Mouse (Mus musculus): ENCODE data around the gene Ubald1. TPM values are rescaled to one million over a fixed set of nuclear protein-coding genes. Genes with fewer than 3 reads are reported as not detected.

The Ubald1 gene
- polyA plus RNA-seq, 1 experiment, result 31.1 TPM

GRCm38 (mm10) chr16:4879101-4879707 lies 911 bp downstream of the Ubald1 start:
- H3K4me1 ChIP-seq (ENCODE audit: control insufficient read depth, insufficient read depth, low read length), result peaks cover 1% of the 10 kb centered on the region
- H3K27me3 ChIP-seq (ENCODE audit: control insufficient read depth, insufficient read depth, low read length, poor library complexity, severe bottlenecking), result no peaks in the 10 kb centered on the region
- no peaks in the 10 kb centered on the region; the same call in 1 of the 2 replicates for H3K36me3 ChIP-seq (ENCODE audit: control insufficient read depth, insufficient read depth, low read length, poor library complexity, severe bottlenecking)
- no peaks in the 10 kb centered on the region for H3K9me3 ChIP-seq (replicated peaks; ENCODE audit: control insufficient read depth, insufficient read depth, low read length, poor library complexity, severe bottlenecking)
- peak overlapping the region; percentile 71; the same call in 1 of the 2 replicates for H3K27ac ChIP-seq (ENCODE audit: insufficient read depth, low read length)
- TF ChIP-seq CTCF (IDR thresholded peaks at IDR 0.05; ENCODE audit: low read depth, low read length) (no peak), EP300 (IDR thresholded peaks at IDR 0.05; ENCODE audit: insufficient read depth, low read depth, low read length) (no peak)
- H3K9ac ChIP-seq (ENCODE audit: low read depth, poor library complexity, severe bottlenecking), result peak overlapping the region; percentile 80
- H3K4me3 ChIP-seq (ENCODE audit: low read depth, low read length), result peak overlapping the region; percentile 74

- Histone ChIP-seq H3K36me3 (ENCODE audit: control insufficient read depth, insufficient read depth, low read length, poor library complexity, severe bottlenecking) (no peaks in the 10 kb centered on the region; the same call in 1 of the 2 replicates), H3K27me3 (ENCODE audit: control insufficient read depth, insufficient read depth, low read length, poor library complexity, severe bottlenecking) (no peaks in the 10 kb centered on the region), H3K9me3 (replicated peaks; ENCODE audit: control insufficient read depth, insufficient read depth, low read length, poor library complexity, severe bottlenecking) (no peaks in the 10 kb centered on the region), H3K4me1 (ENCODE audit: control insufficient read depth, insufficient read depth, low read length) (peaks cover 1% of the 10 kb centered on the region), H3K4me3 (ENCODE audit: low read depth, low read length) (peak overlapping the region; percentile 74), H3K9ac (ENCODE audit: low read depth, poor library complexity, severe bottlenecking) (peak overlapping the region; percentile 80), H3K27ac (ENCODE audit: insufficient read depth, low read length) (peak overlapping the region; percentile 10; the same call in 1 of the 2 replicates)
- no peak for TF ChIP-seq POLR2A (IDR thresholded peaks at IDR 0.05; ENCODE audit: insufficient read depth, low read length)
- peak; percentile 60; the same call in 1 of the 2 replicates for TF ChIP-seq EP300 (IDR thresholded peaks at IDR 0.05; ENCODE audit: insufficient read depth, low read depth, low read length)
Measured at GRCm38 (mm10) chr16:4878192-4878885, 1.8 kb downstream of the Ubald1 start.

- Histone ChIP-seq H3K36me3 (ENCODE audit: control insufficient read depth, insufficient read depth, low read length, poor library complexity, severe bottlenecking) (no peaks in the 10 kb centered on the region; the same call in 1 of the 2 replicates), H3K27ac (ENCODE audit: insufficient read depth, low read length) (peak overlapping the region; percentile 1; the same call in 1 of the 2 replicates), H3K9me3 (replicated peaks; ENCODE audit: control insufficient read depth, insufficient read depth, low read length, poor library complexity, severe bottlenecking) (no peaks in the 10 kb centered on the region), H3K27me3 (ENCODE audit: control insufficient read depth, insufficient read depth, low read length, poor library complexity, severe bottlenecking) (no peaks in the 10 kb centered on the region), H3K4me1 (ENCODE audit: control insufficient read depth, insufficient read depth, low read length) (peaks cover 1% of the 10 kb centered on the region), H3K4me3 (ENCODE audit: low read depth, low read length) (peak overlapping the region; percentile 74), H3K9ac (ENCODE audit: low read depth, poor library complexity, severe bottlenecking) (peak overlapping the region; percentile 80; the same call in 1 of the 2 replicates)
- TF ChIP-seq POLR2A (IDR thresholded peaks at IDR 0.05; ENCODE audit: insufficient read depth, low read length), result no peak
- no peak for TF ChIP-seq CTCF (IDR thresholded peaks at IDR 0.05; ENCODE audit: low read depth, low read length)
- no peak for TF ChIP-seq EP300 (IDR thresholded peaks at IDR 0.05; ENCODE audit: insufficient read depth, low read depth, low read length)
Measured at GRCm38 (mm10) chr16:4877701-4878100, 2.4 kb downstream of the Ubald1 start.

- H3K4me1 ChIP-seq (ENCODE audit: control insufficient read depth, insufficient read depth, low read length), result peaks cover 1% of the 10 kb centered on the region
- no peaks in the 10 kb centered on the region for H3K27me3 ChIP-seq (ENCODE audit: control insufficient read depth, insufficient read depth, low read length, poor library complexity, severe bottlenecking)
- no peak for TF ChIP-seq EP300 (IDR thresholded peaks at IDR 0.05; ENCODE audit: insufficient read depth, low read depth, low read length)
- TF ChIP-seq POLR2A (IDR thresholded peaks at IDR 0.05; ENCODE audit: insufficient read depth, low read length), result no peak
- no peak for TF ChIP-seq CTCF (IDR thresholded peaks at IDR 0.05; ENCODE audit: low read depth, low read length)
- no peaks in the 10 kb centered on the region for H3K9me3 ChIP-seq (replicated peaks; ENCODE audit: control insufficient read depth, insufficient read depth, low read length, poor library complexity, severe bottlenecking)
- H3K9ac ChIP-seq (ENCODE audit: low read depth, poor library complexity, severe bottlenecking), result no peak overlapping the region; the same call in 1 of the 2 replicates
- H3K27ac ChIP-seq (ENCODE audit: insufficient read depth, low read length), result no peak overlapping the region
- no peak overlapping the region for H3K4me3 ChIP-seq (ENCODE audit: low read depth, low read length)
- no peaks in the 10 kb centered on the region; the same call in 1 of the 2 replicates for H3K36me3 ChIP-seq (ENCODE audit: control insufficient read depth, insufficient read depth, low read length, poor library complexity, severe bottlenecking)
Measured at GRCm38 (mm10) chr16:4877195-4877594, 2.9 kb downstream of the Ubald1 start.

GRCm38 (mm10) chr16:4876033-4876680 lies 4.0 kb downstream of the Ubald1 start:
- H3K36me3 ChIP-seq (ENCODE audit: control insufficient read depth, insufficient read depth, low read length, poor library complexity, severe bottlenecking), result no peaks in the 10 kb centered on the region; the same call in 1 of the 2 replicates
- H3K27me3 ChIP-seq (ENCODE audit: control insufficient read depth, insufficient read depth, low read length, poor library complexity, severe bottlenecking), result no peaks in the 10 kb centered on the region
- H3K27ac ChIP-seq (ENCODE audit: insufficient read depth, low read length), result no peak overlapping the region
- H3K9ac ChIP-seq (ENCODE audit: low read depth, poor library complexity, severe bottlenecking), result no peak overlapping the region
- H3K4me3 ChIP-seq (ENCODE audit: low read depth, low read length), result no peak overlapping the region
- H3K9me3 ChIP-seq (replicated peaks; ENCODE audit: control insufficient read depth, insufficient read depth, low read length, poor library complexity, severe bottlenecking), result no peaks in the 10 kb centered on the region
- no peak for TF ChIP-seq POLR2A (IDR thresholded peaks at IDR 0.05; ENCODE audit: insufficient read depth, low read length)
- no peak for TF ChIP-seq EP300 (IDR thresholded peaks at IDR 0.05; ENCODE audit: insufficient read depth, low read depth, low read length)
- TF ChIP-seq CTCF (IDR thresholded peaks at IDR 0.05; ENCODE audit: low read depth, low read length), result no peak
- H3K4me1 ChIP-seq (ENCODE audit: control insufficient read depth, insufficient read depth, low read length), result no peaks in the 10 kb centered on the region

All from ES-Bruce4 (cell line).